Mouse (Mus musculus) heart, postnatal 0 days (tissue): Measurements from ENCODE around the gene Bak1.

Source experiments
- CTCF ChIP-seq: IDR thresholded peaks from 2 replicates; pipeline ENCODE4 v1.5.1; 2016; ENCODE audit warnings: antibody characterized with exemption, control low read depth, low read depth
- EP300 ChIP-seq: IDR thresholded peaks from 2 replicates; pipeline ENCODE4 v1.6.1; 2016; ENCODE audit warnings: antibody characterized with exemption, low read depth

GRCm38 (mm10) chr17:26995562-26995961 is 33.2 kb downstream of the Bak1 start:
- TF ChIP-seq CTCF: no peak
- TF ChIP-seq EP300: no peak
